Mouse (Mus musculus) NIH3T3 (cell line): ENCODE measurements at regions not wholly inside any gene's neighbourhood (a gene's known extent, or its start where the extent isn't known, plus 50 kb on each side); places are given as distances from the start of the nearest gene placed in this dataset.
A peak's percentile ranks its signal among the peaks of the same experiment; 100 is the strongest.
"Not testable (repeated sequence)": the region's sequence is repeated elsewhere in the genome, so short reads cannot be mapped to it uniquely, and the experiment has no call there.

Experiments used
- DNase-seq: peaks from one replicate; pipeline ENCODE4 v3.0.0-alpha.2; 2012; ENCODE audit warnings: low read depth

DNA sequence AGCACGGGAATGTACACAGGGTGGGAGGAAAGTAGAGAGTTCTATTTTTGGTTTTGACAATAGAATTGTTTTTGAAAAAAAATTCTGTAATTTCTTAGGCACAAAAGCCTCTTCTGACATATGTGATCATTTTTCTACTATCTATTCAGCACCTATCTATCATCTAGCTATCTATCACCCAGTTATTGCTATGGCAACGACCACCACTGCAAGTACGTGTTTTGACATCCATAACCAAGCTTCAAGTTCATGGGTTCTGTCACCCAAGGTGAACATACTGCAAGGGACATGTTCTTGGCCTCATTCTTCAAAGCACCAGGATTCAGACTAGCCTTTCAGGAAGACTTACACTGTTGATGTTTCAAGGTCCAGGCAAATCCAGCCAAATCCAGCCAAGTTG is 238.4 kb upstream of the Rarb start:
- DNase-seq = no peak

GRCm38 (mm10) chr14:17055741-17056140 is 236.8 kb upstream of the Rarb start:
- DNase-seq = no peak

DNA sequence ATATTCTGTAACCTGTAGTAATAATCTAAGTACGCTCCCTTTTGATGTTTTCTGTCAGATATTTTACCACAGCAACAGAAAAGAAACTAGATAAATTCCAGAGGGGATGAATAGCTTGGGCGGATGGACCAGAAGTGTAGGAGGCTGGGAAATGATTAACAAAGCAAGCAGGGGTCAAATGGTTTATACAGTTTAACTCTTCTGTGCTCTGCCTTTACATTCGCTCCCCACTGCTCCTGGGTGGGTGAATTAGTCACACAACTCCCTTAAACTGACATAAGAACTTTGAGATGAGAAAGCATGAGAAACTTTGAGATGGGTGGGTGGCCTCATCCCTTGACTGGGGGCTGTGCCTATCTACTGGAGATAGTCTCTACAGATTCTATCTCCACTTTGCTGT is 235.4 kb upstream of the Rarb start:
- no peak for DNase-seq

- no peak for DNase-seq
Observed at GRCm38 (mm10) chr14:17046808-17047207, 227.9 kb upstream of the Rarb start.

DNA sequence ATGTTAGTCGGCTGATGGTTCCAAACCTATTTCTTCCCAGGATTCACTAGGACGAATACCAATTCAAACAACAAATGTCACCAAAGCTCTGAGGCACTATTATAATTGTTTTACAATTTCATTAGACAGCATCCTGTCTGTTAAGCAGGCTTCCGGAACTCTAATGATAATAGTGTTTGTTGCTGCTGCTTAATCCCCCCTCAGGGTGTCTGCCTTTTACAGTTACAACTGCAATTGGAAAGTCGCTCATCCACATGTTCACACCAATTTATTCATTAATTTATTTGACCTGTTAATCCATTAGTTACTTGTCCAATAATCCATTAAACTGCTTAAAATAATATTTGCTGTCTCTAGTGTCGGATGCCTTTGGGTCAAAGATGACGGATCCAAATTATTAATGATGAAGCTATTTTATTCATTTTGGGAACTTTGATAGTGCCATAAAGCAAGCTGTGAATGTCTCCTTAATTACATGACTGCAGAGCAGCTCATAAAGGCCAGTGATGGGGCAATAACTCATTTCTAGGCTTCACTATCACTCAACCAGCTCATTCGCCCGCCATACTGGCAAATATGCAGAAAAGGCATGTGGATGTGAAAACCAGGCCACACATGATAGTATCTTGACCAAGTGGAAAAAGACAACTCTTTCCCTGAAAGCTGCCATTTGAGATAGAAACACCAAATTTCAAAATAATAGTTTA is 226.6 kb upstream of the Rarb start:
- DNase-seq = no peak

- DNase-seq = no peak
Observed at GRCm38 (mm10) chr14:17020603-17021356, 201.8 kb upstream of the Rarb start.

DNA sequence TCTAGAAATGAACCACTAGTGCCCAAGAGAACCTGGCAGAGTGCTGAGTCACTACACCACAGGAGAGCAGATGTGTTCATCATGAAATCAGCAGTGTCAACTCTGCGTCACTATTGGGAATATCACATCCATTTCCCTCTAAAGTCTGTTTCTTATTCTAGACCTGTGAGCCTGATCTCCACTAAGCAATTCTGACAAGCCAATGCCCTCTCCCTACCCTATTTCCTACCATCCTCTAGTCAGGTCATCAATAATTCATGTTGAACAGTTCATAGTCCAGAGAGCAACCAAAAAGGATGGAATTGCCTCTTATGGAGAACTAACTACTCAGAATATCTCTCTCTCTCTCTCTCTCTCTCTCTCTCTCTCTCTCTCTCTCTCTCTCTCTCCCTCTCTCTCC is 194.0 kb upstream of the Rarb start:
- peak; percentile 3 for DNase-seq

GRCm38 (mm10) chr14:17012200-17012599 is 193.2 kb upstream of the Rarb start:
- peak; percentile 68 for DNase-seq

GRCm38 (mm10) chr14:17005194-17006018 is 186.4 kb upstream of the Rarb start:
- peak; percentile 36 for DNase-seq

- no peak for DNase-seq
Observed at GRCm38 (mm10) chr14:17004714-17005113, 185.8 kb upstream of the Rarb start.

GRCm38 (mm10) chr14:16996716-16997115 is 177.8 kb upstream of the Rarb start:
- no peak for DNase-seq

DNA sequence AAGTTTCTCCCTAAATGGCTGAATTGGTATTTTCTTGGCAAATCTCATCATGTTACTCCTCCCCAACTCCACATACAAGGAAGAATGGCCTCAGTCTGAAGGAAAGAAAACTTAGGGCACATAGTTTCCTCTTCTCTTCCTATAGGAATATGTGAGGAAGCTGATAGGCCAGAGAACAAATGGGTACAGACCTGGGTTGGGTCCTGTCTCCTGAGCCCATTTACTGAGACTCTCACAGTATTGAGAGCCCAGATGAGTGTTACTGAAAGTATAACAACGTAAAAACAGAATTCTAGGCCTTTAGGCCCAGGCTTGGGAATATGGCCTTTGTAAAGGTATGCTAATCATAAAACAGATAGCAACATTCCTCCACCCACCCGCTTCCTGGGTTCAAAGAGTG is 152.0 kb upstream of the Rarb start:
- not testable (repeated sequence) for DNase-seq

GRCm38 (mm10) chr14:16964717-16965391 is 145.9 kb upstream of the Rarb start:
- DNase-seq = peak; percentile 80

DNA sequence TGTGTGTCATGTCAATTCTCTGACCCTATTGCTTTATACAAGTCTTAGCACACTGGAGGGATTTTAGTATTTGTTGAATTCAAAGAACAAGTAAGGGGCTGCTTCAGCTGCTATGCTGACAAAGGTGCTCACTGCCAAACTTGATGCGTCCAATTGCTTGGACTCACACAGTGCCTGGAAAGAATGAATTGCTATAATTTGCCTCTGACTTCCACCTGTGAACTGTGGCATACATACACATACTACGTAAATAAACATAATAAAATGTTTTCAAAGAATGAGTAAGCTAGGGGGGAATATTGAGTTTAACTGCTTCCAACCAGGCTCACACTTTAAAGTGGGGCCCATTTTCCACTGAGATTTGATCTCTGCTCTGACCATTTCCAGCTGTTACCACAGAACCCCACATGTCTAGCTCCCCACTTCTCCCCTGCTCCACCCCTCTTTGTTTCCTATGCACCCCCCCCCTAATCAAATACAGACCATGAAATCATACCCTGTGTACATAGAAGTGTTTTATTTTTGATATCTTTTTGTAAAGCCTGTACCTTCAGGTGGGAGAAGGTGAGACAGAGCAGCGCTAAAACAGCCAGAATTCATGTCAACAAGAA is 143.4 kb upstream of the Rarb start:
- peak; percentile 17 for DNase-seq

DNA sequence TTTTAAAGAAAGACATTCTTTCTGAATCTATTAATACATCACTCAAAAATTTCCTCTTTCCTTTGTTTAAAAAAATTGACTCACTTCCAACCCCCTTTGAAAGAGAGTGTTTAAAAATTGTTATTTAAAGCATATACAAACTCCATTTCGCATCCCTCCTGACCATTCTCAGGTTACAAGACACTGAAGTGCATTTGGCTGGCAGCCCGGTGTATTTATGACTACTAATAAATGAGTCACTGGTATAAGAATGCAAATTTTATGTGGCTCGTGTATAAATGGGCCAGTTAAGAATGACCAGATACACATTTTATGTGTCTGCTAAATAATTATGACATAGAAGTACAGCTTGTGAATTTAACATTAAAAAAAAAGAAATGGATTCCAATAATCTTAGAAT is 138.8 kb upstream of the Rarb start:
- DNase-seq = peak; percentile 96

DNA sequence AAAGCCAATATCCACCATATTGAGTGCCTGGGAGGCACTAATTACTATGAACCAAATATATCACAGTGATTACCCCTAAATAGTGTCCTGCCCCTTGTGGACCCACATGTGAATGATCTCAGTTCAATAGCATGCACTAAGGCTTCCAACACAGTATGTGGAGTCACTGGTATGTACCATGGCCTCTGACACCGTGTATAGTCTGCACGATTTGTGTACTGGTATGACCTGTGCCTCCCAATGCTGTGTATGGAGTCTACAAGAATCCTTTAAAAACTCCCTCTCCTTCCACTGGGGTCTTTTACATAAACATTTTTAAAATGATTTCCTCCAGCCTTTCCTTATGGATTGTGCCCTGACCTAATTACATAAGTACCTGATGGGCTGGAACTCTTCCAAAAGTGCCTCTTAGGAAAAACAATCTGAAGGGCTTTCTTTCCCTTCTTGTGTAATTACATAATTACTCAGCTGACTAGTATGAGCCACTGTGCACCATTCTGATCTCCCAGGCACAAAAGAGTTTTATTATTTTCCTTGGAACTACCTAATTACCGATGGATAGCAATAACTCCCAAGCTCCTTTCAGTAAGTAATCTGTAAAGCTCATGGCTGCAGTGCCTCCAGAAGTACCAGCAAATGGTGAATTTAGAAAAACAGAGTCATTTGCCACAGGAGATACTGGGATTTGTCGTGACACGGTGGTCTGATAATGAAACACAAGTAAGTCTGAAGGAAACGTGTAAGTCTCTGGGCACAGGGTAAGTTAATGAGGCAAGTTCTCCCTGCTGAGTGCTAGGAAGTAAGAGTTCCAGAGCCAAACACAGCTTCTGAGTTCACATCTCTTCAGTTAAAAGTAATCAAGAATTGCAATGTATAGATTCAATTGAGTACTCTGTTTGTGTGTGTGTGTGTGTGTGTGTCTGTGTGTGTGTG is 135.8 kb upstream of the Rarb start:
- DNase-seq = no peak

DNA sequence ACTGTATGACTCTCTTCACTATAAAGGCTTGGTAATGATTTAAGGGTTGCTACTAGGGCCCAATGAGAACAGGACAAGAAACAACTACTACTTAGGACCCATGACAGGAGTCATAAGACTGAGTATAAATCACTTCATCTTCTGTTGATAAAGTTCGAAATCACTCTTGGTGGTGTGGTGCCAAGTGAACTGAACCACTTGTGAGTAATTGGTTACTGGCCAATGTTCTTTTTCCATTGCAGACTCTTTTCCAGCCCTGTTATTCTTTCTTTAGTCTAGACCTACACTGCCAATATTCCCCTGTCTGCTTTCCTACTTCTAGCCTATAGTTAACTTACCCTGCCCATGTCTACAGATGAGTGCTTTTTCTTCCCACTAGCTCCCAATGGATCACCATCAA is 129.8 kb upstream of the Rarb start:
- DNase-seq = peak; percentile 74

DNA sequence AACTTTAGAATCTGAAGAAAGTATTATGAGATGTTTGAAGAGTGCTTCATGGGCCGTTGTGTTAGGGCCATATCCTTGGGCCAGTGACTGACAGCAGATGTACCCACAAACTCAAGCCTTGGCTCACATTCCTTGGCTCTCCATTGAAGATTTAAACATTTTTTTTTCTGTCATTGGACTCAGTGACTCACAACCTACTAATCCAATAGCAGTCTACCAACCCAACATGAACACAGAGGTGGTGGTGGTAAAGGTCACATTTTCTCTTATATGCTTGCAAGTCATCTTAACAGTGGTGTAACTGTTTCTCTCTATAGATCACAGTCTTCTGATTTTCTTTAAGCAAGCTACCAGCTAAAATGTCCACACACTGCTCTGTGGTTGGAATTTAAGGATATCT is 125.5 kb upstream of the Rarb start:
- peak; percentile 39 for DNase-seq

DNA sequence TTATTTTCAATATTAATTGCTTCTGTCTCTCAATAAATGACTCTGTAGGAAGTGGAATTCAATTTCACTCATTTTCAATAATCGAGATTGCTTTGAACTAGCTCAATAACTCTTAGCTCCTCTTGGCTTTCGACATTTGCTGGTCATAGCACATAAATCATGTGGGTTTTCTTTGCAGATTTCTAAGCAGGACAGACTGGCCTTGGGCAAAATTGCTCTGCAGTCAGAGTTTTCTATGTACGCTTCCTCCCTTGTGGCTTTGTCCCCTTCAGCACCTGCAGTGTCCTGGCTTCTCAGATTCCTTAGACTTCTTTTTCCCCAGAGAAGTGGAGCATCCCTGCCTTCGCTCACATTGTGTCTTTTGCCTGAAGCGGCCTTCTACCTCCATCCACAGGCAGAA is 124.6 kb upstream of the Rarb start:
- no peak for DNase-seq

DNA sequence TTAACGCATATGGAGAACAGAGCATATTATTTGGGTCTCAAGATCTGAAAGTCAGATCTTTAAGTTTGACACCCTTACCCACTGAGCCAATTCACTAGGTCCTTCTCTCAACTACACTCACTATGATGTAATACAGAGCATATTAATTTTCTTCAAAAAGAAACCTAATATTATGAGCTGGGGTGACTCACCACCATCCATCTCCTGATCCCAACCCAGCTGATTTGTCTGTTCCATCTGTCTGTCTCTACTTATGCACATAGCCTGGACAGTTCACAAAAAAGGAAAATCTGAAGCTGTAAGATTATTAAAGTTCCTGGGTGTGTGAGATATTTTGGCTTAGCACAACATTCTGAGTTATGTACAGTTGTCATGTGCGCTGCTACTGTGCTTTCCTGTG is 108.2 kb upstream of the Rarb start:
- no peak for DNase-seq
